Mouse (Mus musculus): Measurements from ENCODE around the gene Rtp2. TPM values are rescaled to one million over a fixed set of nuclear protein-coding genes. Genes with fewer than 3 reads are reported as not detected.

Rtp2 gene
- polyA plus RNA-seq, 1 experiment from 2014 or later: not detected

DNA sequence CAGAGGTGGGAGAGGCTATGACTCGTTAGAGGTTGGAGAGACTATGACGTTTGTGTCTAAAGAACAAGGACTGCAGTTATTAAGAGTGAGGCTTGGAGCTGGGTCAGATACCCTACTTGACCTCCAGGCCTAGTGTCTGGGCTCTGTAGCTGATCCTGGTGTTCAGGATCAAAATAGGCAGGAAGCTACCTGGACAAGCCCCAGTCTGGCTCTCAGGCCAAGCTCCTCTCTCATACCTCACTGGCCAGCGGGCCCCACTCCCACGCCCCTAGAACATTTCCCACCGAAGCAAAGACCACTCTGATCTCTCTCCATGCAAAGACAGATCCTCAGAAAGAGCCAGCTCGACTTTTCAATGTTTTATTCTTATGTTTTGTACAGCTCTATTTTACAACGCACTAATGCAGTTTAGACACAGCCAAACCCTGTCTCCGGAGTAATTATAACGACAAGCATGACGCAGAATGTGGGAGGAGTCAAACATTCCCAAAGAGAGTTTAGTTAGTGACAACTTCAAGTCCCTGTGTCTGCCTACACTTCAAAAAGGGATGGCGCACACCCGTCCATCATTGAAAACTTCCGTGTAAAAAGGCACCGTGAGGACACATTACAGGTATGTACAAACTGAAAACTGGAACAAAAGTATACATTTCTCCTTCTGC is 32.6 kb upstream of the Rtp2 start:
- no peak overlapping the region for H3K9ac ChIP-seq (ENCODE audit: low read length)
- H3K27me3 ChIP-seq (ENCODE audit: control insufficient read depth, insufficient read depth, low read length): no peaks in the 10 kb centered on the region
- no peaks in the 10 kb centered on the region; the same call in 1 of the 2 replicates for H3K9me3 ChIP-seq (ENCODE audit: control insufficient read depth, low read length)
- no peak overlapping the region for H3K4me2 ChIP-seq (ENCODE audit: low read length)
- ATAC-seq (ENCODE audit: insufficient number of reproducible peaks, insufficient read depth, low FRiP score, low read depth): no peak
- H3K4me1 ChIP-seq (ENCODE audit: control insufficient read depth in 2 of 2, insufficient read depth in 2 of 2, low read length in 2 of 2): peaks cover 2 to 9% of the 10 kb centered on the region in 2 experiments; a peak in 3 of 4 replicates
- H3K36me3 ChIP-seq (ENCODE audit: control insufficient read depth, insufficient read depth, low read length): no peaks in the 10 kb centered on the region
- no peak overlapping the region; a peak in 1 of 4 replicates for H3K27ac ChIP-seq (replicated peaks in 1 of 2; ENCODE audit: control insufficient read depth in 1 of 2, insufficient read depth in 1 of 2, low read depth in 2 of 2, low read length in 2 of 2)
- 73% methylated on average over 14 of the region's 14 CpGs for WGBS
- H3K4me3 ChIP-seq (ENCODE audit: control insufficient read depth in 1 of 2, insufficient read depth in 1 of 2, low read depth in 1 of 2, low read length in 2 of 2): no peak overlapping the region

DNA sequence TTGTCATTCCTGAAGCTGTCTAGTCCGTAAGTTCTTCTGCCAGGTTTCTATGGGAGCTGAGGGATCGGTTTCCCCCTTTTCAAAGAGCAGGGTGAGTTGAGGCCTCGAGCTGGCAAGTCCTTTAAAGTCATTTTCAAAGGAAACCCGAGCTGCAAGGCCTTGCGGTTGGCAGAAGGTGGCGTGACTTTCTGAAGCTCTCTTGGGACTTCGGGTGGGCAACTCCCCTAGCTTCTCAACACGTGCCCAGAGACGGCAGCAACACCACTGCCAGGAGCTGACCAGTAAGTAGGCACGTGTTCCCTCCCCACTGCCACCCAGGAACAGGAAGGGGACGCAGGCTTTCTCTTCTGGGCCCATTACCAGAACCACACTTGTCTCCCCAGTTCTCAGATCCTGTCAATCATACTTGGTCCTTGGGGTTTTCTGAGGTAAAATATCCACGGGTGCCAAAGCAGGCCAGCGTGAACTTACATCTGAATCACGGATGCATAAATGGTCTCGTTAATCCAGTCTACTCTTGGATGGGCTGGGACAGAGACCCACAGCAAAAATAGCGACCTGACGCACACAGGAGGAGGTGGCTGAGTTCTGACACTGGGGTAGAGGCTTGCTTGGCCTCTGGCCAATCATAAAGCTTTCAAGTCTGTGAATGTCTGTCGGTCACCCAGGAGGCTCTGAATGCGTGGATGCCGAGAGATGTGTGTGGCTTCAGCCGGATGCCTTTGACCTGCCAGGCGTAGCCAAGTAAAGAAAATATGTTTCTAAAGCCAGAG is 31.9 kb upstream of the Rtp2 start:
- no peak overlapping the region for H3K27ac ChIP-seq (replicated peaks in 1 of 2; ENCODE audit: control insufficient read depth in 1 of 2, insufficient read depth in 1 of 2, low read depth in 2 of 2, low read length in 2 of 2)
- H3K4me1 ChIP-seq (ENCODE audit: control insufficient read depth in 2 of 2, insufficient read depth in 2 of 2, low read length in 2 of 2): peaks cover 0 to 9% of the 10 kb centered on the region in 2 experiments; a peak in 3 of 4 replicates
- ATAC-seq (ENCODE audit: insufficient number of reproducible peaks, insufficient read depth, low FRiP score, low read depth): no peak

DNA sequence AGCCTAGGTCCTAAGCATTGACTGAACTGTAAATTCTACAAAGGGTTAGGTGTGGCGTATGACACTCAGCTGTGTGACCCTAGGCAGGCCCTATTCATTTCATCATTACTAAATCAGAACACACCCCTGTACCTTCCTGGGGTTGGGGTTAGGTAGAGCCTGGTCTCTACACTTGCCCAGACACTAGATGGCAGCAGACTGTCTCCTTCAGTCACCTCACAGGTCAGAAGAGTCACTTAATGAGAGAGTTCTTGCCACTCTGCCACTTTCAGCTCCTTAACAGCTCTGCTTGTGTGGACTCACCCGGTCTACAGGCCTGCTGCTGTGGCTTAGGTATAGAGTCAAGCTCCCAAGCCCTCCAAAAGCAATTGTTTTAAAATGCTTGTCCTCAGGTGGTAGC is 30.2 kb upstream of the Rtp2 start:
- Histone ChIP-seq H3K9ac (ENCODE audit: low read length) (no peak overlapping the region), H3K27me3 (ENCODE audit: control insufficient read depth, insufficient read depth, low read length) (no peaks in the 10 kb centered on the region), H3K36me3 (ENCODE audit: control insufficient read depth, insufficient read depth, low read length) (no peaks in the 10 kb centered on the region), H3K9me3 (ENCODE audit: control insufficient read depth, low read length) (no peaks in the 10 kb centered on the region), H3K27ac (replicated peaks in 1 of 2; ENCODE audit: control insufficient read depth in 1 of 2, insufficient read depth in 1 of 2, low read depth in 2 of 2, low read length in 2 of 2) (no peak overlapping the region), H3K4me1 (ENCODE audit: control insufficient read depth in 2 of 2, insufficient read depth in 2 of 2, low read length in 2 of 2) (peaks cover 0 to 9% of the 10 kb centered on the region in 2 experiments; a peak in 3 of 4 replicates), H3K4me3 (ENCODE audit: control insufficient read depth in 1 of 2, insufficient read depth in 1 of 2, low read depth in 1 of 2, low read length in 2 of 2) (no peak overlapping the region), H3K4me2 (ENCODE audit: low read length) (no peak overlapping the region)
- 70% methylated on average over 2 of the region's 2 CpGs for WGBS
- 0 out of 2 replicates have a peak, but pooled peaks have one; percentile 35 for ATAC-seq (ENCODE audit: insufficient number of reproducible peaks, insufficient read depth, low FRiP score, low read depth)

More for the DNA sequence above, 31.9 kb upstream of the Rtp2 start:
- Histone ChIP-seq H3K9me3 (ENCODE audit: control insufficient read depth, low read length) (no peaks in the 10 kb centered on the region; the same call in 1 of the 2 replicates), H3K36me3 (ENCODE audit: control insufficient read depth, insufficient read depth, low read length) (no peaks in the 10 kb centered on the region), H3K4me3 (ENCODE audit: control insufficient read depth in 1 of 2, insufficient read depth in 1 of 2, low read depth in 1 of 2, low read length in 2 of 2) (no peak overlapping the region), H3K9ac (ENCODE audit: low read length) (no peak overlapping the region), H3K4me2 (ENCODE audit: low read length) (no peak overlapping the region), H3K27me3 (ENCODE audit: control insufficient read depth, insufficient read depth, low read length) (no peaks in the 10 kb centered on the region)
- WGBS: 55% methylated on average over 22 of the region's 22 CpGs

DNA sequence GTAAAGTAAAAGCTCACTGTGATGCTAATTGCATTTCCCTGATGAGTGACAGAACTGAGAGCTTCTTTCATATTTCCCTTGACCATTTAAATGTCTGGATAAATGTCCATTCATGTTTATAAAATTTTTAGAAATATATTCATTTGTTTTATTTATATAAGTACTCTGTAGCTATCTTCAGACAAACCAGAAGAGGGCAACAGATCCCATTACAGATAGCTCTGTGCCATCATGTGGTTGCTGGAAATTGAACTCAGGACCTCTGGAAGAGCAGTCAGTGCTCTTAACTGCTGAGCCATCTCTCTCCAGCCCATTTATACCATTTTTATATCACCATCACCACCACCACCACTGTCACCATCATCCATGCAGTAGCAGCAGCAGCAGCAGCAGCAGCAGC is 26.7 kb upstream of the Rtp2 start:
- no peak overlapping the region for H3K4me2 ChIP-seq (ENCODE audit: low read length)
- no peak overlapping the region for H3K9ac ChIP-seq (ENCODE audit: low read length)
- H3K4me1 ChIP-seq (ENCODE audit: control insufficient read depth in 2 of 2, insufficient read depth in 2 of 2, low read length in 2 of 2): no peaks in the 10 kb centered on the region
- no peak overlapping the region for H3K27ac ChIP-seq (replicated peaks in 1 of 2; ENCODE audit: control insufficient read depth in 1 of 2, insufficient read depth in 1 of 2, low read depth in 2 of 2, low read length in 2 of 2)
- H3K9me3 ChIP-seq (ENCODE audit: control insufficient read depth, low read length): no peaks in the 10 kb centered on the region
- H3K4me3 ChIP-seq (ENCODE audit: control insufficient read depth in 1 of 2, insufficient read depth in 1 of 2, low read depth in 1 of 2, low read length in 2 of 2): no peak overlapping the region
- H3K36me3 ChIP-seq (ENCODE audit: control insufficient read depth, insufficient read depth, low read length): no peaks in the 10 kb centered on the region
- ATAC-seq (ENCODE audit: insufficient number of reproducible peaks, insufficient read depth, low FRiP score, low read depth): no peak
- no peaks in the 10 kb centered on the region for H3K27me3 ChIP-seq (ENCODE audit: control insufficient read depth, insufficient read depth, low read length)

DNA sequence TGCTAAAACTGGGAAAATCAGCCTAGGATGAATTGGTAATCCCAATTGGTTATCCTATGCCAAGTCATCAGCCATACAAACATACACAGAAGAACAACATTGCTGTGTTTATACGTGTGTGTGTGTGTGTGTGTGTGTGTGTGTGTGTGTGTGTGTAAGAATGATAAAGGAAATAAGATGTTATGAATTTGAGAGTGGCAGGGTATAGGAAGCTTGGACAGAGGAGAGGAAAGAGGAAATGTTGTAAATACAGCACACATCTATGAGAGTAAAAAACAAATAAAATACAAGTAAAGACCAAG is 21.7 kb upstream of the Rtp2 start:
- no peak for ATAC-seq (ENCODE audit: insufficient number of reproducible peaks, insufficient read depth, low FRiP score, low read depth)
- no peak overlapping the region for H3K4me3 ChIP-seq (ENCODE audit: control insufficient read depth in 1 of 2, insufficient read depth in 1 of 2, low read depth in 1 of 2, low read length in 2 of 2)
- no peaks in the 10 kb centered on the region for H3K4me1 ChIP-seq (ENCODE audit: control insufficient read depth in 2 of 2, insufficient read depth in 2 of 2, low read length in 2 of 2)
- no peaks in the 10 kb centered on the region for H3K27me3 ChIP-seq (ENCODE audit: control insufficient read depth, insufficient read depth, low read length)
- H3K36me3 ChIP-seq (ENCODE audit: control insufficient read depth, insufficient read depth, low read length): no peaks in the 10 kb centered on the region
- no peak overlapping the region for H3K4me2 ChIP-seq (ENCODE audit: low read length)
- 3% methylated on average over 1 of the region's 1 CpGs for WGBS
- no peak overlapping the region for H3K27ac ChIP-seq (replicated peaks in 1 of 2; ENCODE audit: control insufficient read depth in 1 of 2, insufficient read depth in 1 of 2, low read depth in 2 of 2, low read length in 2 of 2)
- H3K9me3 ChIP-seq (ENCODE audit: control insufficient read depth, low read length): no peaks in the 10 kb centered on the region
- H3K9ac ChIP-seq (ENCODE audit: low read length): no peak overlapping the region

DNA sequence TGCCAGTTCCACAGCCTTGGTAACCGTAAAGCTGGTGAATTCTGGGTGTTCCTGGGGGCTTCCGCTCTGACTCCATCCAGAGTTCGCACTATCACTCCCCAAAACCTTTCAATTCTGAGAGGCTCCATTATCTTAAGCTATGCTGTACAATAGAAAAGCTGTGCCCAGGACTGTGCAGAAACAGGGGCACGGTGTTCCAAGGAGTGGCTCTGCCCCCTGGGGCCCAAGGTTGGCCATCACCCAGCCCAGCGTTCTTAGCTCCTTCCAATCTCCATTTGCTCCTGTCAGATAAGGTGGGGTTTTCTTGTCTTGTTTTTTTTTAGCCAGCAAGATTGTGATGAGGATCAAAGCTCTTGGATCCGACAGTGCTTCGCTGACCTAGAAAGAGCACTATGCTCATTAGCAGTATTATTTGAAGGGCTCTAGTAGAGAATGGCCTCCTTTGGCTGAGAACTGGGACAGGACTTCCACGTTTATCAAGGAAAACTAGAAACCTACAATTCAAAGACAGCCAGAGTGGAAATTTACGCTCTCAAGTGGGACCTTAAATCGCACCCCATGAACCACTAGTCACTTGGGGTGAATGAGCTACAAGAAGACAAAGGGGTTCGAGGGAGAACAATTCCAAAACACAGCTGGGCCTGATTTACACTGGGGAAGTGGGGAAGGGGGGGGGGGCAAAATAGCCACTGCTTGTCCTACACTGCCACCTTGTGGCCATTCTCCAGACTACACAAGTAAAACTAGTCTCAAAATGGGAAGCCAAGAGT is 21.2 kb upstream of the Rtp2 start:
- Histone ChIP-seq H3K4me2 (ENCODE audit: low read length) (no peak overlapping the region), H3K36me3 (ENCODE audit: control insufficient read depth, insufficient read depth, low read length) (no peaks in the 10 kb centered on the region), H3K4me3 (ENCODE audit: control insufficient read depth in 1 of 2, insufficient read depth in 1 of 2, low read depth in 1 of 2, low read length in 2 of 2) (no peak overlapping the region), H3K27me3 (ENCODE audit: control insufficient read depth, insufficient read depth, low read length) (no peaks in the 10 kb centered on the region), H3K9ac (ENCODE audit: low read length) (no peak overlapping the region), H3K4me1 (ENCODE audit: control insufficient read depth in 2 of 2, insufficient read depth in 2 of 2, low read length in 2 of 2) (no peaks in the 10 kb centered on the region), H3K9me3 (ENCODE audit: control insufficient read depth, low read length) (no peaks in the 10 kb centered on the region), H3K27ac (replicated peaks in 1 of 2; ENCODE audit: control insufficient read depth in 1 of 2, insufficient read depth in 1 of 2, low read depth in 2 of 2, low read length in 2 of 2) (no peak overlapping the region)
- ATAC-seq (ENCODE audit: insufficient number of reproducible peaks, insufficient read depth, low FRiP score, low read depth): no peak
- 34% methylated on average over 11 of the region's 11 CpGs for WGBS

DNA sequence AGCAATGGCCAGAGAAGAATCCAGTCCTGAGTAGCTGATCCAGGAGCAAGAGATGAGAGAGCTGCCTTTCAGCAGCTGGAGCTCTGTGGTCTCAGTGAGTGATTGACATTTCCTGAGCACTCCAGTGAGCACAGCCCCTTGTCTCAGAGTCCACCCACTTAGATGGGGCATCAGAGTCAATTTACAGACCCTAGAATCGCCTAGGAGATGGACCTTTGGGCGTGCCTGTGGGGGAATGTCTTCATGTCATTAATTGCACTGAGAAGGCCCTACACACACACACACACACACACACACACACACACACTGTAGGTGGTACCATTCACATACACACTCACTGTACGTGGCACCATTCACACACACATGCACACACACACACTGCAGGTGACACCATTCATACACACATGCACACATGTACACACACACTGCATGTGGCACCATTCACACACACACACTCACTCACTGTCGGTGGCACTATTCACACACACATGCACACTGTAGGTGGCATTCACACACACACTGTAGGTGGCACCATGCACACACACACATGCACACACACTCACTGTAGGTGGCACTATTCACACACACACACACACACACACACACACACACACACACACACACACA is 20.0 kb upstream of the Rtp2 start:
- Histone ChIP-seq H3K27me3 (ENCODE audit: control insufficient read depth, insufficient read depth, low read length) (no peaks in the 10 kb centered on the region), H3K4me2 (ENCODE audit: low read length) (no peak overlapping the region), H3K9ac (ENCODE audit: low read length) (no peak overlapping the region), H3K9me3 (ENCODE audit: control insufficient read depth, low read length) (no peaks in the 10 kb centered on the region), H3K27ac (replicated peaks in 1 of 2; ENCODE audit: control insufficient read depth in 1 of 2, insufficient read depth in 1 of 2, low read depth in 2 of 2, low read length in 2 of 2) (no peak overlapping the region), H3K36me3 (ENCODE audit: control insufficient read depth, insufficient read depth, low read length) (no peaks in the 10 kb centered on the region), H3K4me3 (ENCODE audit: control insufficient read depth in 1 of 2, insufficient read depth in 1 of 2, low read depth in 1 of 2, low read length in 2 of 2) (no peak overlapping the region), H3K4me1 (ENCODE audit: control insufficient read depth in 2 of 2, insufficient read depth in 2 of 2, low read length in 2 of 2) (no peaks in the 10 kb centered on the region)
- ATAC-seq (ENCODE audit: insufficient number of reproducible peaks, insufficient read depth, low FRiP score, low read depth): no peak
- WGBS: 59% methylated on average over 4 of the region's 4 CpGs

All from heart, embryonic 14.5 days (tissue).